Mouse (Mus musculus) kidney, adult 2 months (tissue): ENCODE measurements around the gene Arxes2.

ENCODE experiments used
- CTCF ChIP-seq: fragments of 200-500 bp; conservative IDR thresholded peaks from 2 replicates; pipeline ENCODE4 v1.5.1; 2011; ENCODE audit warnings: low read depth, mild to moderate bottlenecking, control low read depth, low read length, moderate library complexity, mixed read lengths; ENCODE audit not compliant: insufficient read depth, insufficient read length
- POLR2A ChIP-seq: fragments of 200-500 bp; IDR thresholded peaks from one replicate; pipeline ENCODE4 v1.6.1; 2011; ENCODE audit warnings: low read depth, low read length, control low read depth

- TF ChIP-seq CTCF (no peak), POLR2A (no peak)
Observed at GRCm38 (mm10) chrX:136007199-136007843, 13.7 kb downstream of the Arxes2 start.
